Mouse (Mus musculus): ENCODE data around the gene Cd44.

DNA sequence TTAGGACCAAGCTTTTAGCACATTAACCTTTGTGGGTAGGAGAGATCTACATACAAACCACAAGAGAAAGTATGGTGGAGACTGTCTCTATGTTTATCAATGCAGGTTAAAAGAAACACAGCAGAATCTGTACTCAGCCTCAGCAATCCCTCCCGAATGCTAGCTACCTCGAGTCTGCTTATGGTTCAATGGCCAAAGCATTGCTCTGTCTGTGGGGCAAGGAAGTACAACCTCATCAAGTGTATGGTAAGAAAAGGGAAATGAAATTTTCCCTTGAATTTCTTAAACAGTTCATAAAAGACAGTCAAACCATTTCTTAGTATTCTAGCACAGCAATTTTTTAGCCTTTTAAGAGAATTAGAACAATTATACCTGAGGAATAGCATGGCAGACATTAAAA, 109.8 kb downstream of the Cd44 start:
- no peak for TF ChIP-seq CTCF (IDR thresholded peaks at IDR 0.05; ENCODE audit: low read depth)
- TF ChIP-seq EP300 (IDR thresholded peaks at IDR 0.05; ENCODE audit: low read depth): no peak

Measured in liver, postnatal 0 days (tissue).